Mouse (Mus musculus) 416B (cell line): ENCODE results near the gene Zfyve1.

Experiments used
- DNase-seq: peaks from one replicate; pipeline ENCODE4 v3.0.0; 2011; ENCODE audit warnings: low read depth

Gene Zfyve1

GRCm38 (mm10) chr12:83580283-83580682 is 16.7 kb downstream of the Zfyve1 start:
- DNase-seq: no peak

DNA sequence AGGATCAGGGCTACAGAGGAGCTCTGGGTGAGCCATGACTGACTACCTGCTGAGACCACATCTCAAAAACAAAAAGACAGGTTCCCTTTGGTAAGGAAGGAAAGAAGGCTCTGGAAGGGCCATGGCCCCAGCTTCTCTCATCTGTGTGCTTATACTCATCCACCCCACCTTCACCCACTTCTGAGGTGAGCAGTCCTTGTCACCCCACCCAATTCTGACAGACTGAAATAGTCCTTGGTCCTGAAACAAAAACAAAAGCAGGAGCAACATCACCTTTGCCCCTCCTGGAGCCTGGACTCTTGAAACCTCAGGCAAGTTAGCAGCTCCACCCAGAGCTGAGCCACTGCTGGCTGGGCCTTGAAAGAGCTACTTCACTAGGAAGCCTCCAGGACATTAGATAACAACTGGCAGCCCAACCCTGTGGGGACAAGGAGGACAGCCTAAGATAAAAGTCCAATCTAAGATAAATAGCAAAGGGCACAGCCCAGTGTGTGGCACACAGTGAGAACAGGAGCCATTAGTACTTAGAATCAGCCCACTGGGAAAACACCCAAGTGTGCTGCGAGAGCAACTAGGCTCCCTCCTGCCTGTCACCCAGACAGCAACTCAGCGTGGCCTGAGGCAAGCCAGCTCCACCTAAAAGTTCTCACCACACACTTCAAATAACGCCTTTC is 18.0 kb downstream of the Zfyve1 start:
- DNase-seq: no peak

GRCm38 (mm10) chr12:83578356-83578755 is 18.7 kb downstream of the Zfyve1 start:
- DNase-seq: no peak

DNA sequence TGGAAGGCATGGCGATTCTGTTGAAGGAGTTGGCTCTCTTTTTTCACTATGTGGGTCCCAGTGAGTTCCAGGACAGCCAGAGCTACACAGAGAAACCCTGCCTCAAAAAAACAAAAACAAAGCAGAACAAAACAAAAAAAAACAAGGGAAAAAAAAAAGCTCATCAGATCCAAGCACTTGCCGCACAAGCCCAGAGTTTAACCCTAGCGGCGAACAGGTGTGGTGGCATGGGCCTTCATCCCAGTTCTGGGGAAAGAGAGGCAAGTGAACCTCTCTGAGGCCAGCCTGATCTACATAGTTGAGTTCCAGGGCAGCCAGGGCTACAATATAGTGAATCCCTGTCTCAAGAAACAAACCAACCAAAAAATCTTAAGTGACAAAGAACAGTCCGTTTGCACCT is 19.6 kb downstream of the Zfyve1 start:
- DNase-seq: no peak

GRCm38 (mm10) chr12:83572717-83573116 is 24.3 kb downstream of the Zfyve1 start:
- no peak for DNase-seq

- no peak for DNase-seq
Measured at GRCm38 (mm10) chr12:83569866-83570265, 27.2 kb downstream of the Zfyve1 start.

- no peak for DNase-seq
Measured at GRCm38 (mm10) chr12:83562589-83562988, 34.4 kb downstream of the Zfyve1 start.

DNA sequence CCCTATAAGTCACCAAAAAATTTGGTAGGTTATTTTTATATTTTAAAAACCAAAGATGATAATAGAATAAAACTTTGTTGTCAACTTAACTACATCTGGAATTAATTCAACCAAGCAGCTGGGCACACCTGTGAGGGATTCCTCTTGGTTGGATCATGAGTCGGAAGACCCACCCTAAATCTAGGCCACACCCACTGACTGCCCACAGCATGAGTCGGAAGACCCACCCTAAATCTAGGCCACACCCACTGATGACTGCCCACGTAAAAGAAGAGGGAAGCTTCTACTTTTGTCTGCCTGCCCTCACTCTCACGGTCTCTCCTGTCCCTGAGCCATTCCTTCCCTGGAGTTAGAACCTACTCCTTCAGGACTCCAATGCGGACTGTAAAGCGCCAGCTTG is 36.8 kb downstream of the Zfyve1 start:
- DNase-seq: peak; percentile 27

DNA sequence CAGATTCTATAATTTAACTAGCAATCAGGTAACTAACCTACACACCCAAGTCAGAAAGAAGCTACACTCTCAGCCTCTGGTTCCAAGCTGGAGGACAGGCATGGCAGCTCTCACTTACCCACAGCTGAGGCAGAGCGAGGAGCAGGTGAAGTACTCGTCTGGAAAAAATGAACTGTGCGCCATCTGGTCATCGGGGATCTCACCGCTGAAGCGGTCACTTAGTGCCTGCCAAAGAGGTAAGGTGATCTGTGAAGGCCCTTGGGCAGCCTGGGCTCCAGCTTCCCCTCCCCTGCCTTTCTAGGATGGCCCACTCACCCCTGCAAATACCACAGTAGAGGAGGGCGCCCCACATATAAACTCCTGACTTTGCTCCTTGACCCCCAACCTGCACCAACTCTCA is 38.5 kb downstream of the Zfyve1 start:
- no peak for DNase-seq

DNA sequence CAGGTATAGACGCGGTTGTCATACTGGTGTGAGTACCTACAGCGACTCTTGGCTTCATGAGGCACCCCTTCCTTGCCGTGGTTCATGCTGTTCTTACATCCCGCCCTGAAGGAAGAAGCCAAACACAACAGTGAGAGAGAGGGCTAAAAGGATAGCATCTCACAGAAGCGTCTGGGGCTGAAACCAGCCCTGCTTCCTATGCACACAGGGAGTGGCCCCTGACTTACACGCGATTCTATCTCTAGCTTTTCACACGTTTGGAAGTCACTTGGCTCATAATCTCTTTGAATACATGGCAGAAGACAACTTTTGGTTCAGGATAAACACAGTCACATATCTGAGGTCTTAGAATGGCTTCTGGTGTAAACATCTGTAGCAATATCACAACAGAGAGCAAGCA is 41.4 kb downstream of the Zfyve1 start:
- no peak for DNase-seq

GRCm38 (mm10) chr12:83553816-83554215 is 43.2 kb downstream of the Zfyve1 start:
- no peak for DNase-seq

GRCm38 (mm10) chr12:83551305-83551704 is 45.7 kb downstream of the Zfyve1 start:
- DNase-seq: no peak

DNA sequence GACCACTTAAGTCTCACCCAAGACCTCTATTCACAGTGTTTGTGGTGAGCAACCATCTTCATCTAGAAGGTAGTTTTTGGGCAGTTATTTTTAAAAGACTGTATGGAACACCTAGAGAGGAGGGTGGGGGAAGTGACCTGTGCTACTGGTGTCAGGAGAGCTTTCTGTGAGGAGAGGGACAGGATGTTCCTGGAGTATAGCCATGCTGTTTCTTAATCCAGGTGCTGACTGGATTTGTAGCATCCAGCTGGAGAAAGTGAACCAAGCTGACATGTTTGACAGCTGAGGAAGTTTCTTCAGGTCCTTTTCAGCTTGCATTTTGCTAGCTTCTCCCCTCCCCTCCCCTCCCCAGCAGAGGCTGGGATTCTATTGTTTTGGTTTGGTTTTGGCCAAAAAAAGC is 52.2 kb downstream of the Zfyve1 start:
- DNase-seq: no peak

DNA sequence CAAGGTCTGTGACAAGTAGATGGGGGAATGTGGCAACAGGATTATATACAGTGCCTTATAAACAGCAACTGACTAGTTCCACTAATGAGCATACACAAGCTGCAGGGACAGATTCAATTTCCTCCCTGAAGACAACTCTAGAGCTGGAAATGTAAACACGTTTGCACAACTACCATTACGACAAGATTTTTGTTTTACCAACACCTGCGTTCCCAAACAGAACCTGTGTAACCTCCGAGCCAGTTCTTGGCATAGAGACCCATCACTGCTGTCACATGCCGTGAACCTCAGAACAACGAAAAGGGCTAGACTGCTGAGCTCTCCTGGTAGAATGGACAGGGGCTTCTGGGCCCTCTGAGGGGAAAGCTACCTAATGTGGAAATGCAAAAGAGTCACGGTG is 53.0 kb downstream of the Zfyve1 start:
- no peak for DNase-seq

GRCm38 (mm10) chr12:83536039-83536438 is 61.0 kb downstream of the Zfyve1 start:
- DNase-seq: no peak

- DNase-seq: no peak
Measured at GRCm38 (mm10) chr12:83535428-83535827, 61.6 kb downstream of the Zfyve1 start.

DNA sequence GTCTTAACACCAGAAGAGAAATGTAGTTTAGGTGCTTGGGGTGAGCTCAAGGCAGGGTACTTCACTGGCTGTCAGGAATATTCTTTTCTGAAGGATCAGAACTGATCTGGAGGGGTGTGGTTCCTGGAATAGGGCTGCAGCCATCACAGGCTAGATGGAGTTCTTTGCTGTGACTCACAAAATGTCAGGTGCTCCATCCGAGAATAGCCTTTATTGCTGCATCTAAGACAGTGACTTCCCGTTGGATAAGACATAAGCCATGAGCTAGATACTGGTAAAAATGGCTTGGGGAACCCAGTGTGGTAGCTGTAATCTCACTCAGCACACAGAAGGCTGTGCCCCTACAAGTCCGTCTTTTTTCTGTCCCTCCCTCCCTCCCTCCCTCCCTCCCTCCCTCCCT is 62.8 kb downstream of the Zfyve1 start:
- no peak for DNase-seq

DNA sequence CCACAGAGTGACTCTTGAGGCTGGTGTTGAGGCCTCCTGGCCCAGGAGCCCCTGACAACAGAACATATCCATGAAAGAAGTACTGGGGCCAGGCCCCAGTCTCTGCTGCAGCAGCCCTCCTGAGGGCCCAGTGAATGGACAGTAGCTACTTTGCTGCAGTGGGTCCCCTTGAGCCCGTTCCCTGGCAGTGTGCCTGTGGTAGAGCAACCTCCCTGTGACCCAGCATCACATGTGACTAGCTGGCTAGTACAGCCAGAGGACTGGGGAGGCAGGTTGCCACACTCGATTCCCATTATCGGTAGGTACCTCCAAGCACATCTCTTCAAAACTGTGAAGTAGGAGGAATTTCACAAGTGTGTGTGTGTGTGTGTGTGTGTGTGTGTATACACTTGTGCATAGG is 64.1 kb downstream of the Zfyve1 start:
- no peak for DNase-seq

DNA sequence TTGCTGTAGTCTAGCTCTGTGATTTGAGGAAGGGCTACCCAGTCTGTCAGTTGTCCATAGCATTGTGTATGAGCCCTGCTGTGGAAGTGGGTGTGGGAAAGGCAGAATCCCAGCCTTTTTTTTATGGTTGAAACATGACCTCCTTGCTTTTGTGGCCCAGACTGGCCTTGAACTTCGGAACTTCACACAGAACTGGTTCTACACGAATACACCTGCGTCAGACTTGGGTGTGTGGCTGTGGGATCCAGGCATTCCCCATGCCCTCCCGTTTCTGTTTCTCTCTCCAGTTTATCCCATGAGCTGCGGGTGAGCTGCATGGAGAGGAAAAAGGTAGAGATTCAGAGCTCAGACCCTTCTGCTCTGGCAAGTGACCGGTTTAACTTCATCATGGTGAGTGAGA is 65.0 kb downstream of the Zfyve1 start:
- no peak for DNase-seq

GRCm38 (mm10) chr12:83528665-83529064 is 68.4 kb downstream of the Zfyve1 start:
- no peak for DNase-seq

- DNase-seq: no peak
Measured at GRCm38 (mm10) chr12:83527816-83528215, 69.2 kb downstream of the Zfyve1 start.

- DNase-seq: no peak
Measured at GRCm38 (mm10) chr12:83525822-83526544, 71.0 kb downstream of the Zfyve1 start.

DNA sequence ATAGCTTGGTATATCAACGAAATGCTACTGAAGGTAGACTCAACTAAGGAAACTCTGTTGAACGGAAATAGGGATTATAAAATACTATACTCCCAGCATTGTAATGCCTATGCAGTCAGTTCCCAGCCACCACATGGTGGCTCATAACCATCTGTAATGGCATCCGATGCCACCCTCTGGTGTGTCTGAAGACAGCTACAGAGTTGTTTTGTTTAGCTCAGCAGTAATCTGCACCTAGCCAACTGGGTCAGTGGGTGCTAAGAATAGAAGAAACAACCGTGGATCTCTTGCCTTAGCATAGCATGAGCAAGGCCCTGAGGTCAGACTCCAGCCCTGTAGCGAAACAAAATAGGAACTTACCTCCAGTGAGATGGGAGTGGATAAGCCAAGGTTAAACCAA is 72.7 kb downstream of the Zfyve1 start:
- DNase-seq: no peak

DNA sequence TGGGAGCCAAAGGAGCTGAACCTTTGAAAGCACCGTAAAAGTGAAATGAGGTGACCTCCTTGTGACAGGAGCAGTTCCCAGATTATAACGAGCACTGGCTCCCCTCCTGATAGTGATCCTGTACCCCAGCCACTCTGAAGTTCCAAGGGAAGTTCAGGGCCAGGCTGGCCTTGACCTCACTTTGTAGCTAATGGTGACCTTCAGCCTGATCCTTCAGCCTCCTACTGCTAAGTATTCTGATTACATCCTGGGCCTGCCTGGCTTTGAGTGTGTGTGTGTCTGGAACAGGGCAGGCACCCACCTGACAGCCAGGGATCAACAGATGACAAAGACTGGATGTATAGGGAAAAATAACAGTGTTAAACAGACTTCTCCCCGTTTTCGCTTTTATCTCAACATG is 73.1 kb downstream of the Zfyve1 start:
- DNase-seq: no peak
